Mouse (Mus musculus): Measurements from ENCODE around the gene Ntf5. TPM values are rescaled to one million over a fixed set of nuclear protein-coding genes. Genes with fewer than 3 reads are reported as not detected.
A peak's percentile ranks its signal among the peaks of the same experiment; 100 is the strongest.

Gene Ntf5
- polyA plus RNA-seq, 1 experiment from 2014 or later = not detected

DNA sequence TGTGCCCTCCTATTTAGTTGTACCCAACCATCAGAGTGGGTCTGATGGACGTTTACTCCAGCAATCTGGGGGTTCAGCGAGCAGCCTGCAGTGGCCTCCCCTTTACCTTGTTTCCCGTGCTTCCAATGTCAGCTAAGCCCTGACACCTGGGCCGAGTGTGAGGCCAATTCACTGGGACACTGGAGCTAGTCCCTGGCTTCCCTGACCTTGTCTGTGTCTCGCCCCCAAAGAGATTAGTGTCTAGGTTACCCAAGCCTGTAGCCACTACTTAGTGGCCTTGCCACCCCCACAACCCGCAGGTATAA, 7.1 kb downstream of the Ntf5 start, which contains the start of gene Lhb:
Gene Lhb (plus strand): TSS at position 206 of the 305 bp plus-strand sequence.
- no peak within 1 kb of the TSS for H3K27ac ChIP-seq (replicated peaks)
- 55% methylated on average over 6 of the region's 6 CpGs for WGBS
- ATAC-seq (ENCODE audit: low read depth) = no peak
- peaks cover 67% of the 10 kb centered on the region for H3K27me3 ChIP-seq
- H3K9me3 ChIP-seq = no peaks in the 10 kb centered on the region
- H3K9ac ChIP-seq = no peak within 1 kb of the TSS
- H3K36me3 ChIP-seq = peaks cover 52% of the 10 kb centered on the region
- no peak within 1 kb of the TSS for H3K4me3 ChIP-seq
- no peak within 1 kb of the TSS for H3K4me2 ChIP-seq
- no peaks in the 10 kb centered on the region for H3K4me1 ChIP-seq (replicated peaks)

GRCm38 (mm10) chr7:45421194-45421593, 7.7 kb downstream of the Ntf5 start:
- Histone ChIP-seq H3K4me1 (replicated peaks) (no peaks in the 10 kb centered on the region), H3K4me2 (no peak overlapping the region), H3K9ac (no peak overlapping the region), H3K9me3 (no peaks in the 10 kb centered on the region), H3K4me3 (no peak overlapping the region), H3K27me3 (peaks cover 60% of the 10 kb centered on the region), H3K36me3 (peaks cover 58% of the 10 kb centered on the region), H3K27ac (replicated peaks) (no peak overlapping the region)
- no peak for ATAC-seq (ENCODE audit: low read depth)
- 89% methylated on average over 14 of the region's 14 CpGs for WGBS

DNA sequence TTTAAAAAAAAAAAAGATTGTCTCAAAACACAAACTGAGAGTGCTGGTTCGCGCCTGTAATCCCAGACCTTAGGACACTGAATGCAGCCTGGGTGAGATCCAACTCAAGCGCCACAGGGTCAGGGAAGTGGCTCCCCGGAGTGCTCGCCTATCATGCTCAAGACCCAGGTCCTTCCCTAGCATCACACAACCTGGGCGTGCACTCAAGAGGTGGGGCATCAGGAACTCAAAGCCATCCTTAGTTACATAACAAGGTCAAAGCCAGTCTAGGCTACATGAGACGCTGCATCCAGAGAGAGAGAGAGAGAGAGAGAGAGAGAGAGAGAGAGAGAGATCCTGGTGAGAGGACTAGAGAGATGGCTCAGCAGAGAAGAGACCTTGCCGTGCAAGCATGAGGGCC, 13.1 kb downstream of the Ntf5 start:
- Histone ChIP-seq H3K9ac (no peak overlapping the region), H3K27me3 (peaks cover 7% of the 10 kb centered on the region), H3K9me3 (no peaks in the 10 kb centered on the region), H3K36me3 (peaks cover 99% of the 10 kb centered on the region), H3K4me1 (replicated peaks) (no peaks in the 10 kb centered on the region), H3K27ac (replicated peaks) (no peak overlapping the region), H3K4me3 (no peak overlapping the region), H3K4me2 (no peak overlapping the region)
- 94% methylated on average over 8 of the region's 8 CpGs for WGBS
- ATAC-seq (ENCODE audit: low read depth) = no peak

- peak; percentile 2 for ATAC-seq (ENCODE audit: low read depth)
- Histone ChIP-seq H3K9me3 (no peaks in the 10 kb centered on the region), H3K27ac (replicated peaks) (peak overlapping the region; percentile 90), H3K4me3 (peak overlapping the region; percentile 79), H3K4me1 (replicated peaks) (peaks cover 51% of the 10 kb centered on the region), H3K9ac (peak overlapping the region; percentile 88), H3K4me2 (peak overlapping the region; percentile 99), H3K36me3 (peaks cover 34% of the 10 kb centered on the region), H3K27me3 (no peaks in the 10 kb centered on the region)
- 2% methylated on average over 7 of the region's 7 CpGs for WGBS
Observed at GRCm38 (mm10) chr7:45433835-45434202, 20.3 kb downstream of the Ntf5 start.

- H3K36me3 ChIP-seq = peaks cover 29% of the 10 kb centered on the region
- H3K4me1 ChIP-seq (replicated peaks) = peaks cover 51% of the 10 kb centered on the region
- H3K9me3 ChIP-seq = no peaks in the 10 kb centered on the region
- H3K27ac ChIP-seq (replicated peaks) = peak within 1 kb of the TSS; percentile 90
- peak within 1 kb of the TSS; percentile 79 for H3K4me3 ChIP-seq
- peak within 1 kb of the TSS; percentile 99 for H3K4me2 ChIP-seq
- peak; percentile 97 for ATAC-seq (ENCODE audit: low read depth)
- under 1% methylated on average over 45 of the region's 45 CpGs for WGBS
- no peaks in the 10 kb centered on the region for H3K27me3 ChIP-seq
- H3K9ac ChIP-seq = peak within 1 kb of the TSS; percentile 88
Observed at GRCm38 (mm10) chr7:45434203-45435015, 20.9 kb downstream of the Ntf5 start, which contains the start of gene Gys1. Gene Gys1, plus strand, starts transcription at chr7:45434844.

DNA sequence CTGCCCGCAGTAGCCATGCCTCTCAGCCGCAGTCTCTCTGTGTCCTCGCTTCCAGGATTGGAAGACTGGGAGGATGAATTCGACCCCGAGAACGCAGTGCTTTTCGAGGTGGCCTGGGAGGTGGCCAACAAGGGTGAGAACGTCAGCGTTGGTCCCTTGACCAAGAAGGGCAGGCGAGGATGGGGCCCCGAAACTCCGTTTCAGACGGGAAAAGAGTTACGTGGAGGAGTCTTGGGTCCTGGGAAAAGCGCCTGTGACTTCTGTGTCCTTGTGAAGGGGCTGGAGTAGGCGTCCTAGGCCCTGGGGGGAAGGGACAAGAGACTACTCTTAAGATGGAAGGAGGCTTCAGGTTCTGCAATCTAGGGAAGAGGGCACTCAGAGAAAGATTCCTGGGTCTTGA, 21.5 kb downstream of the Ntf5 start:
- 5% methylated on average over 16 of the region's 16 CpGs for WGBS
- peak overlapping the region; percentile 99 for H3K4me2 ChIP-seq
- H3K9me3 ChIP-seq = no peaks in the 10 kb centered on the region
- peak overlapping the region; percentile 68 for H3K27ac ChIP-seq (replicated peaks)
- peak overlapping the region; percentile 79 for H3K4me3 ChIP-seq
- peak; percentile 33 for ATAC-seq (ENCODE audit: low read depth)
- H3K27me3 ChIP-seq = no peaks in the 10 kb centered on the region
- peak overlapping the region; percentile 86 for H3K9ac ChIP-seq
- peaks cover 27% of the 10 kb centered on the region for H3K36me3 ChIP-seq
- H3K4me1 ChIP-seq (replicated peaks) = peaks cover 51% of the 10 kb centered on the region

DNA sequence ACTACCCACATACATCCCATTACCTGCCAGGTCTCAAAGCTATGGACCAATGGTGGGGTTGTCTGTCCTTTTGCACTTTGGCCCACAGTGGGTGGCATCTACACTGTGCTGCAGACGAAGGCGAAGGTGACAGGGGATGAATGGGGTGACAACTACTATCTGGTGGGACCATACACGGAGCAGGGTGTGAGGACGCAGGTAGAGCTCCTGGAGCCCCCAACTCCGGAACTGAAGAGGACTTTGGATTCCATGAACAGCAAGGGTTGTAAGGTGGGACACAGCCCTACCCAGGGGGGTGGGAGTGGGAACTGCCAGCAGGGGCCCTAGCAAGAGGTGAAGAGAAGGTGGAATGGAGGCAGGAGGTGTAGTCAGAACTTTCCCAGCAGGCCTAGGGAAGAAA, 22.9 kb downstream of the Ntf5 start:
- 0 out of 2 replicates have a peak overlapping the region, but pooled peaks have one; percentile 99 for H3K4me2 ChIP-seq
- H3K4me3 ChIP-seq = no peak overlapping the region
- H3K9me3 ChIP-seq = no peaks in the 10 kb centered on the region
- H3K36me3 ChIP-seq = peaks cover 22% of the 10 kb centered on the region
- H3K27ac ChIP-seq (replicated peaks) = no peak overlapping the region
- no peak for ATAC-seq (ENCODE audit: low read depth)
- no peaks in the 10 kb centered on the region for H3K27me3 ChIP-seq
- H3K4me1 ChIP-seq (replicated peaks) = peaks cover 51% of the 10 kb centered on the region
- H3K9ac ChIP-seq = no peak overlapping the region
- 89% methylated on average over 5 of the region's 5 CpGs for WGBS

DNA sequence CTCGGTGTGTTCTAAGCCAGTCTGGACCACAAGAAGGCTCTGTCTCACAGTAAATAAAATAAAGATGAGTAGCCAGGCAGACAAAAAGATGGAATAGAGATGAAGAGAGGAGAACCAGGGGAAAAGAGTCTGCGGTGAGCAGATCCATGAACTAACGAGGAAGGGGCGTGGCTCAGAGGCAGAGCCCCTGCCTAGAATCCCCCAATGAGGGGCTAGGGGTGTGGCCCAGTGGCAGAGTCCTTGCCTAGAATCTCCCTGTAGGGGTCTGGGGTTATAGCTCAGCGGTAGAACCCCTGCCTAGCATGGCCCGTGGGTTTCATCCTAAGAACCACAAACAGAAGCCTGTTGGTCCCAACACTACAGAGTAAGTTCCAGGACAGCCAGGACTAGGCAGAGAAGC, 23.6 kb downstream of the Ntf5 start:
- WGBS = 29% methylated on average over 6 of the region's 6 CpGs
- Histone ChIP-seq H3K27ac (replicated peaks) (no peak overlapping the region), H3K4me2 (no peak overlapping the region), H3K36me3 (peaks cover 21% of the 10 kb centered on the region), H3K9me3 (no peaks in the 10 kb centered on the region), H3K27me3 (no peaks in the 10 kb centered on the region), H3K4me1 (replicated peaks) (peaks cover 50% of the 10 kb centered on the region), H3K9ac (no peak overlapping the region), H3K4me3 (no peak overlapping the region)
- ATAC-seq (ENCODE audit: low read depth) = no peak

DNA sequence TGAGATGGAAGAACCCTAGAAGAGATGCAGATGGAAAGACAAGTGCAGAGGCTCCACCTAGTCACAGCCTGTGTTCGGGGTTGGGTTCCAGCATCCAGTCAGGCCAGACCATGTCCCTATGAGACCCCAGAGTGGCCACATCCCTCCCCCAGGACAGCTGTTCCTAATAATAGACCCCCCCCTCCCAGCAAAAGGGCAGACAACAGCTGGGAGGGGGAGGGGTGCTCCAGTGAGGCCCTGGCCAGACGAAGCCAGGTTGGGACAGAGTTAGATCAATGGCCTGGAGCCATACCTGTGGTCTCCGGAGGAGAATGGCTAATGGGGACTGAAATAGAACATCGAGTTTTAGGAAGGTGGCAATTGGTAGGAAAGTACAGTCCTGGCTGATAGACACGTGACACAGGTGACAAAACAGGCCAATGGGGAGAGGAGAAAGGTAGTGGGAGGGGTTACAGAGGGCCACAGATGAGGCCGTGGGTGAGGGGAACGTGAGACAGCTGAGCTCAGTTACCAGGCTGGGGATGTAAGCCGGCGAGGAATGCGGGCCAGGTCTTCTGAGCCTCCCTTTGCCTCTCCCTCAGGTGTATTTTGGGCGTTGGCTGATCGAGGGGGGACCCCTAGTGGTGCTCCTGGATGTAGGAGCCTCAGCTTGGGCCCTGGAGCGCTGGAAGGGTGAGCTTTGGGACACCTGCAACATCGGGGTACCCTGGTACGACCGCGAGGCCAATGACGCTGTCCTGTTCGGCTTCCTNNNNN, 24.2 kb downstream of the Ntf5 start, which contains the start of gene Ruvbl2:
Gene Ruvbl2 (minus strand): TSS at position 576 of the 756 bp plus-strand sequence.
- ATAC-seq (ENCODE audit: low read depth) = no peak
- Histone ChIP-seq H3K4me3 (no peak within 1 kb of the TSS), H3K9me3 (no peaks in the 10 kb centered on the region), H3K27me3 (no peaks in the 10 kb centered on the region), H3K36me3 (peaks cover 23% of the 10 kb centered on the region), H3K4me1 (replicated peaks) (peaks cover 44% of the 10 kb centered on the region), H3K9ac (peak within 1 kb of the TSS; percentile 41; the same call in 1 of the 2 replicates), H3K4me2 (0 out of 2 replicates have a peak within 1 kb of the TSS, but pooled peaks have one; percentile 13), H3K27ac (replicated peaks) (no peak within 1 kb of the TSS)
- 21% methylated on average over 19 of the region's 19 CpGs for WGBS

- Histone ChIP-seq H3K27me3 (no peaks in the 10 kb centered on the region), H3K9ac (no peak overlapping the region), H3K4me2 (no peak overlapping the region), H3K9me3 (no peaks in the 10 kb centered on the region), H3K36me3 (peaks cover 58% of the 10 kb centered on the region), H3K4me1 (replicated peaks) (no peaks in the 10 kb centered on the region), H3K4me3 (no peak overlapping the region), H3K27ac (replicated peaks) (no peak overlapping the region)
- WGBS = 90% methylated on average over 22 of the region's 22 CpGs
- no peak for ATAC-seq (ENCODE audit: low read depth)
Observed at GRCm38 (mm10) chr7:45443526-45444420, 30.3 kb downstream of the Ntf5 start.

GRCm38 (mm10) chr7:45446589-45446988, 33.1 kb downstream of the Ntf5 start:
- no peaks in the 10 kb centered on the region for H3K4me1 ChIP-seq (replicated peaks)
- H3K9me3 ChIP-seq = no peaks in the 10 kb centered on the region
- no peak overlapping the region for H3K9ac ChIP-seq
- H3K27ac ChIP-seq (replicated peaks) = no peak overlapping the region
- no peaks in the 10 kb centered on the region for H3K27me3 ChIP-seq
- no peak for ATAC-seq (ENCODE audit: low read depth)
- H3K4me2 ChIP-seq = no peak overlapping the region
- peaks cover 53% of the 10 kb centered on the region for H3K36me3 ChIP-seq
- no peak overlapping the region for H3K4me3 ChIP-seq
